Mouse (Mus musculus): ENCODE results near the gene Zfp956.

Gene Zfp956

DNA sequence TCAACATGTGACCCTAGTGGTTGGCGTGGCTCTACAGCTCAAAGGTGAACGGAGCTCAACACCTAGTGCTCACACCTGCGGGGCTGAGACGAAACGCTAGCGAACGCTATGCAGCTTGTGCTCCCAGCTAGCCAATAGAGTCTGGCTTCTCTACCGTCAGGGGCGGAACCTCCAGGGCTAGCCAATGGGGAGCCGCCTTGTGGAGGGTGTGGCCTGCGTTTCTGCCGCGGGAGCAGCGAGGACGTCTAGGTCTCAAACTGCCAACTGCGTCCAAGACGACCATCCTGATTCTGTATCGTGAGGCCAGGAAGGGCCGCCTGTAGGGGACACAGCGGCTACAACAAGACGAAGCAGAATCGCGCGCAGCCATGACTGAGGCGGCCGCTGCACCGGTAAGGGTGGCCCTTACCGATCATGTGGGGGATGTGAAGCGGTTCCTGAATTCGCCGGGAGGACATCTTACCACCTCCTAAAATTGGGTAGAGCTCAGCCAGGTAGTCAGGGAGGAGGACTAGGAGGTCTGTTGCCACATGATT lies at the start of gene Zfp956:
TSS of gene Zfp956 (plus strand) at position 200 of the 536 bp plus-strand sequence.
- peak; percentile 68 to 83 for DNase-seq (ENCODE audit: low read depth in 1 of 2, low spot score in 2 of 2)

DNA sequence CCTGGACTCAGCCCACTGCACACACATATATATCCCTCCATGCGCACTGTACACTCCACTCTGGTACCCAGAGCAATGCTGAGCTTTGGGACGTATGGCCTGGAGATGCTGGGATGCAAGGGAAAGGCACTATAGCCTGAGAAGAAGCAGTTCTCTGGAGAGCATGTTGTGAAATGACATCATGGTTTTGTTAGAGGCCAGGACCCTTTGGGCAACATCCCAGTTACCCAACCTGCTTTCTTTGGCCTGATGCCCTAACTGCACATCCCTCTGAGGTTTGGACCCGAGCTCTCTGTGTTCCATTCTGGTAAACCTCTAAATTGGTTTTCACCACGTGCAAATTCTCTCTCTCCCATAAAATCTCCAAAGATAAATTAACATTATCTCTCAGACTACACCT lies 49.6 kb upstream of the Zfp956 start:
- no peak for DNase-seq (ENCODE audit: low read depth in 1 of 2, low spot score in 2 of 2)

DNA sequence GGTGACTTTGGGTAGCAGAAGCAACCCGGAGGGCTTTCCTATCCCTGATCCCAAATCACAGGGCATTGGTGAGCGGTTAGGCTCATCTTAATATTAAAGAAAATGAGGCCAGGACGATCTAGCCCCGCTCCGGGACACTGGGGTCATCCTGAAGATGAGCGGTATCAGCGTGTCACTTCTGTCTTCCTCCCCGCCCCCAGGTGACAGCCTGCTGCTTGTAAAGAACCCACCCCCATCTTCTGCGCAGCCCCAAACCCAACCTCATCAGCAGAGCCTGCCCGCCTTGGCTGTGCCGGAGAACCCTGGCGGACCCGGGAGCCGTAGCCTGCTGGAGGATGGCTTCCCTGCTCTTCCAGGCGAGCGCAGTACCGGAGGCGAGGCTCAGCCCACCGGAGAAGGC lies 48.8 kb upstream of the Zfp956 start:
- no peak for DNase-seq (ENCODE audit: low read depth in 1 of 2, low spot score in 2 of 2)

DNA sequence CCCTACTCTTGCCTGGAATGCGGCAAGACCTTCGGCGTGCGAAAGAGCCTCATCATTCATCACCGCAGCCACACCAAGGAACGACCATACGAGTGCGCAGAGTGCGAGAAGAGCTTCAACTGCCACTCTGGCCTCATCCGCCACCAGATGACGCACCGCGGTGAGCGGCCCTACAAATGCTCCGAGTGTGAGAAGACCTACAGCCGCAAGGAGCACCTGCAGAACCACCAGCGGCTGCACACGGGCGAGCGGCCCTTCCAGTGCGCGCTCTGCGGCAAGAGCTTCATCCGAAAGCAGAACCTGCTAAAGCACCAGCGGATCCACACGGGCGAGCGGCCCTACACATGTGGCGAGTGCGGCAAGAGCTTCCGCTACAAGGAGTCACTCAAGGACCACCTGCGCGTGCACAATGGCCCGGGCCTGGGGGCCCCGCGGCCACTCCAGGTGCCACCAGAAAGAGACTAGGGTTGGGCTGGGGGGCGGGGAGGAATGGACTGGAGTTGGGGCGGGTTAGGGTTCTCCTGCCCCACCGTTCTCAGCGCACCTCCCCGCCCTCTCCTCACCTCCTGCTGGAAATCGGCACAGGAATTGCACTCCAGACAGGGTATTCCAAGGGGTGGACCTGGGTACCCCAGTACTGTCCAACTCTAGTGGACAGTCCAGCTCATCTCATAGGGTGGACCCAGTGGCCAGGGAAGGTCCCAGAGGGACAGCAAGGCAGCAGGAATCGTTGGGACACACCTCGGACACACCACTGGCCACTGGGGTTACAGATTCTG lies 48.1 kb upstream of the Zfp956 start:
- no peak for DNase-seq (ENCODE audit: low read depth in 1 of 2, low spot score in 2 of 2)

DNA sequence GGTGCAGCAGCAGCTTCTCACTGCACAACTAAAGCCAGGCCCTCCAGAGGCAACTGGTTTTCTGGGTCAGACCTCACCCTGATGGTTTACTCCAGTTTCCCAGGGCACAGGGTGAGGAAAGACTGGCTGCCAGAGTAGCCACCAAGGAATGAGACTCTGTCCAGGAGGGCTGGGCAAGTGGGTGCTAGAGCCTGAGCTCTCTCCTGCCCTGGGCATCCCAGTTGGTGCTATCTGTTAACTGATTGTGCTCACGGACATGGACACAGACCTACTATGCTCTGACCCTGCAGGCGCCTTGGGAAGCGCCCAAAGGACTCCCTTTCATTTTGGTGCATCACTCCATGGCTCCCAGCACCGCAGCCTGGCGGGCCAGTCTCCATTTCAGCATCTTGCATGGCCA lies 46.9 kb upstream of the Zfp956 start:
- DNase-seq (ENCODE audit: low read depth in 1 of 2, low spot score in 2 of 2), result no peak

DNA sequence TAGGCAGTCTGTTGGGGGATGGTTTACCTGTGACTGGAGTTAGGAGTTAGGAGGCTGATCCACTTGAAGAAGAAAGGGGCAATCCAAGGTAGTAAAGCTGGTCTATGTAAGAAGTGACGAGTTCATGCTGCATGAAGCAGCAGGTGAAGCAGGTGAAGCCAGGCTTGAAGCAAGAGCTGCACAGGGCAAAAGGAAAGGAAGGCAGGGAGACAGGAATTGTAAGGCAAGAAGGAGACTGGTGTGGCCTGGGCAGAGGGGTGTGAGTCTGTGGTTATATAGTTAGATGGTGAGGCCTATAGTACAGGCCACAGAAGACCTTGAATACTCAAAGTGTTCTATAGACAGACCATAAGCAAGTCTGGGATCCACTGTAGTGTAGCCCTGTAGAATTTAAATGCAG lies 44.2 kb upstream of the Zfp956 start:
- DNase-seq (ENCODE audit: low read depth in 1 of 2, low spot score in 2 of 2), result no peak

DNA sequence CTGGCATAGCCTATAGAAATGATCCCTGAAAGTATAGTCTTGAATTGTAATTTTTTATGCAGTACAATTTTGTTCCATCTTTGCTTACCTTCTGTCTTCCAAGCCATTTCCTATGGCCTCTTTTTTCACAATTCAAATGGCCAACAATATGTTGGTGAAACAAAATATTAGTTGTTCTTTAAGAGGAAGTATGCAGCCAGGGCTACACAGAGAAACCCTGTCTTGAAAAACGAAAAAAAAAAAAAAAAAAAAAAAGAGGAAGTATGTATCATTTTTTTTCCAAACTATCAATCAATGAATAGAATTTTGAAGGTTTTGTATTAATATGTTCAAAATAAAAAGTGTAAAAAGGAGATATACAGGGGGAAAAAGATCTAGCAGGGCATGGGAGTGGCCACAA lies 41.5 kb upstream of the Zfp956 start:
- no peak for DNase-seq (ENCODE audit: low read depth in 1 of 2, low spot score in 2 of 2)

DNA sequence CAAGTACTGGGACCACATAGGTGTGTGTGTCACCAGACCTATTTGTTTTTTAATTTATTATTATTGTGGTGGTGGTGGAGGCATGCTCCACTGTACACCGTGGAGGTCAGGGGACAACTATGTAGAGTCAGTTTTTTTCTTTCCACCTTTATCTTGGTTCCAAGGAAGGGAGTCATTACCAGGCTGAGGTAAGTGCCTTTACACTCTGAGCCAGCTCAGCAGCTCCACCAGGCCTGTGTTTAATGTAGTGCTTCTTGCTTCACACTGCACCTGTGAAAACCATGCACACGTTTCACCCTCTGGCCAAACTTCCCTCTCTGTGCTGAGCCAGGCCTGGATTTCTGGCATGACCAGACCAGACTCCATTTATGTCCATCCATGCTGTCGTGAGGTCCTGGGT lies 40.2 kb upstream of the Zfp956 start:
- no peak for DNase-seq (ENCODE audit: low read depth in 1 of 2, low spot score in 2 of 2)

DNA sequence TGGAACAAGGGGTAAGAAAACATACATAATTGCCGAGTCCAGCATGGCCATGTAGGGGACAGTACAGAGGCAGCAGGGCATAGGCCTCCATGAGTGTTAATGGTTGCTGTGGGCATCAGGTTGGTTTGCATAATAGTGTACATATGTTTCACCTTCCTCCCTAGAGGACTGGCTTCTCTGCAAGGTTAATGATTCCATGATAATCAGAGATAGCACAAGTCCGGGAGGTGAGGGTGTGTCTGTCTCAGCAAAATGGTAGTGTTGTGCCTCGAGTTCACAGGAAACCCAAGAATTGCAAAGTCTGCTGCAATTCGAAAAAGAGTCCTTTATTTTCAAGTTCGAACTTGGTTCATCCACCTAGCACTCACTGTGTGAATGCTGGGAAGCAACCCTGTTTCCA lies 36.1 kb upstream of the Zfp956 start:
- no peak for DNase-seq (ENCODE audit: low read depth in 1 of 2, low spot score in 2 of 2)

DNA sequence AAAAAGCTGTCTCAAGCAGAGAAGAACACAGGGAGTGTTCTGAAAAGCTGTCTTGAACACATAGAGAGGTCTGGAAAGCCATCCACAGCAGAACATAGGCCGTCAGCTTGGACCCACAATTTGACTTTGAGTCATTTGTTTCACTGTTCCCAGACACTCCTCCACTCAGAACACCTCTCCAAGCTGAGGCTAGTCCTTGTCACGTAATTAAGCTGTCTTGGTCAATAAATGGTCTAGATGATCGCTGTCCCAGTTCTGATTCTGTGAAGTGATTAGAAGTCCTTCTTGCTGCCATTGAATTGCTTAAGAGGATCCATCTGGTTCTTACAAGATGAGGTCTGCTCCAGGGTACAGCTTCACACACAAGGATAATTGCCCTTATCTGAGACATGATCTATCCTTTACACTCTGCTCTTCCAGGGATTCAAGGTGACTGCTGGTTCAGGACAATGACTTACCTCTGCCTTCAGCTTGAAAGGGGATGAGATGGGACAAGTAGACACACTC lies 34.4 kb upstream of the Zfp956 start:
- no peak for DNase-seq (ENCODE audit: low read depth in 1 of 2, low spot score in 2 of 2)

DNA sequence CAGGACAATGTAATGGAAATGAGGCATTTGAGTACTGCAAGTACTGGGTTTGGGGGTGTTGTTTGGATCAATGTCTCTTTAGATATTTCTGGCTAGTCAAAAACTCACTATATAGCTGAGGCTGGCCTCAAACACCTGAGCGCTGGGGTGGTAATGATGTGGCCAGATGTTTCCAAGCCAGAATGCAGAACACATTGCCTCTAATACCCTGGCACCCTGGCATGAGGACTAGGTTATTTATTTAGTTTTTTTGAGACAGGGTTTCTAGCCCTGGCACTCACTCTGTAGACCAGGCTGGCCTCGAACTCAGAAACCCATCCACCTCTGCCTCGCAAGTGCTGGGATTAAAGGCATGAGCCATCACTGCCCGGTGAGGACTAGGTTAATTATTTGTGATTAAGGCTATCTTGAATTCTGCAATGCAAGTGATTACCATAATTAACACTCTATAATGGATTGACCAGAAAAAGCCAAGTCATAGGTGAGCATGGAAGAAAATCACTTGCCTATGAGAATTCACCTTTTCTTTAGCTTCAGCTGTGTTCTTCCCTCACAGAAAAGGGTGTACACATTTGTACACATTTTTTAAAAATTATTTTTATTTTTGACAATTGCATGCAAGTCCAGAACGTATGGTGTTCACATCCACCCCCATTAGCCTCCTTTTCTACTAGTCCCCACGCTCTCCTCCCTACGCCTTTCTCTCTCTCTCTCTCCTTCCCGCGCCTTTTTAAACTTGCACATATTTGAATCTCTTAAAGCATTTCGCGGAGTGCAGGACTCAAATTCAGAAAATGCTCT lies 33.3 kb upstream of the Zfp956 start:
- no peak for DNase-seq (ENCODE audit: low read depth in 1 of 2, low spot score in 2 of 2)

DNA sequence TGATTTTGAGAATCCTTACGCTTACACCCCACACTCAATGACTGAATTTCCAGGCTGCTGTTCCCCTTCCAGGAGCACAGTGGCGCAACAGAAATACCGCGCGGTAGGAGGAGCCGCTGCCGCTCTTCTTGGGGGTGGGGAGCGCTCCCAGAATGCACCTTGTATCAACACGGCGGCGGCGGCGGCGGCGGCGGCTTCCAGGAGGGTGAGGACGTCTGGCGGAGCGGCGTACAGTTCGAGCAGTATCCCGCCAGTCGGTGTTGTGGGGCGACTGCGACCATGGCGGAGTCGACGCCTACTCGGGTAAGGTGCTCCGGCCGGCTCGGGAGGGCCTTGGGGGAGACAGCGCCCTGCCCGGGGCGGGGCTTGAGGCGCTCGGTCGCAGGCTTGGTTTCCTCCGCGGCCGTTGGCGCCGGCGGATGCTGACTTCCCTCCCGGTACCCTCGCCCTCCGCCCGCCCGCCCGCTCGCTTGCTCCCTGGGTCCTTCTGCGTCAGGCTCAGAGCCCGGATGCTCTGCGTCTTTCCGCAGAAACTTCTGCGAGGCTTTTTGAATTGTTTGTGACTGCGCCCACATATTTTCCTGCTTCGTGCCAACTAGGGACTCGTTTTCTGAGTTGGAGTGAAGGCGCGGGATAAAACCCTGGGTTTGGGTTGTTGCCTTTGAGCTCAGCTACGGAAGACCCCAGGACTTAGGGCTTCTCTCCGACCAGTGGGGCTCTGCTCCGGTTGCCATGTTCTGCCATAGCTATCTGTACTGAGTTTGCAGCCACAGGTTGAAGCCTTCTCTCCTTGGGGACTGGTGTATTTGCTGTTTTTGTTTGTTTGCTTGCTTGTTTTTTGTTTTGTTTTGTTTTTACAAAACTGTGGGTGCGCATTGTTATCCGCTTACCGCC lies 32.5 kb upstream of the Zfp956 start, which contains the start of gene Zfp212:
TSS of gene Zfp212 (plus strand) at position 30 of the 894 bp plus-strand sequence.
- DNase-seq (ENCODE audit: low read depth in 1 of 2, low spot score in 2 of 2), result peak; percentile 57 to 67

DNA sequence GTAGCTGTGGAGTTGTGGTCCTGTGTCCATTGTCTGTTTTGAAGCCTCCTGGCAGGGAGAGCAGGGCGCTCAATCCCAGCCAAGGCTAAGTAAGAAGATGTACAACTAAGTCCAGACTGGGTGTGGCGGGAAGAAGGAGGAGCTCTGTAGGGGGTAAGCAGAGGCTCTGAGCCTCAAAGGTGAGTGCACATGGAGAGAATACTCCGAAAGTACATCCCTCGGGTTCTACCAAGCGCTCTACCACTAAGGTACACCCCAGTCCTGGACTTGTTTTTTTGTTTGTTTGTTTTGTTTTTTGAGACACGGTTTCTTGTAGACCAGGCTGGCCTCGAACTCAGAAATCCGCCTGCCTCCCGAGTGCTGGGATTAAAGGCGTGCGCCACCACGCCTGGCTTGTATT lies 10.7 kb upstream of the Zfp956 start:
- DNase-seq (ENCODE audit: low read depth in 1 of 2, low spot score in 2 of 2), result no peak

DNA sequence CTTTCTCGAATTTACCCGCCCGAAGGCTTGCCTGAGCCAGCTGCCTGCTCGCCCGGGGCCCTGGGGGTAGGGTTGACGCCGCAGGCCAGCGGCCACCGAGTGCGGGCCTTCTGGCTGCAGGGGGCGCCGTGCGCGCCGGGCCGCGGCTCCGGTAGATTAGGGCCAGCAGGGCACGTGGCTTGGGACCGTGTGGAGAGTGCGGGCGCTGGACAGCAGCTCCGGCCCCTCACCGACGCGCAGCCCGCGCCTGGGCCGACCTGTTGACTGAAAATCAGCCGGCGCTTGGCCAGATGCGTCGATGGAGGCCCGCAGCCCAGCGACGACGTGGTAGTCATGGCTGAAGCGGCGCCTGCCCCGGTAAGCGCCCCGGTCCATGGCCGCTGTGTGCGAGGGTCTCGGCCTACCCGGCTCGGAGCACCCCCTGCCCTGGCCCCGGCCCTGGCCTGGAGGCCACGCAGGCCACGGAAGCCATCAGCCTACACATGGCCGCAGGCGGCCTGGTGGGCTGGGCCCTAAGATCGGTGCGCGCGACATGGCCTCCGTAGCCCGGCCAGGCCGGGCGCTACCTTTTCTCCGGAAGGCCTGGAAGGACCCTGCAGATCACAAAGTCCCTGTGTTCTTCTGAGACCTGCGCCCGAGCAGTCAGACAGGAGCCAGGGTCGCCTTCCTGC lies 10.0 kb upstream of the Zfp956 start:
- DNase-seq (ENCODE audit: low read depth in 1 of 2, low spot score in 2 of 2), result peak; percentile 16 to 36

DNA sequence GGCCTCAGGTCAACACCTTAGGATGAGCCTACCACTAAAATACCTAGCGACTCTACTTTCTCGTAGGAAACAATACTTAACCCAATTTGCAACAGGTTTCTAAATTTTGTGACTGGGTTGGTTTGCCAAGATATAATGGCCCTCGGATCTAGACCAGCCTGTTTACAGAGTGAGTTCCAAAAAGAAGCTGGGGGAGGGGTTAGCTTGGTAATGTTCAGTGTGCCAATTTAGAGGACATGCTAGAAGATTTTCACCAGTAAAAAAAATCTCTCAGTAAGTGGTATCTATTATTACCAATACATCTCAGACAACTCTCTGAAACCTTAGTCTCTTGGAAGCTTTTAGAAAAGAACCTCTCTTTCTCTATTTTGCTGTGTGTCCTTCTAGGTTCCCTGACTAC lies 9.5 kb upstream of the Zfp956 start:
- DNase-seq (ENCODE audit: low read depth in 1 of 2, low spot score in 2 of 2), result no peak

DNA sequence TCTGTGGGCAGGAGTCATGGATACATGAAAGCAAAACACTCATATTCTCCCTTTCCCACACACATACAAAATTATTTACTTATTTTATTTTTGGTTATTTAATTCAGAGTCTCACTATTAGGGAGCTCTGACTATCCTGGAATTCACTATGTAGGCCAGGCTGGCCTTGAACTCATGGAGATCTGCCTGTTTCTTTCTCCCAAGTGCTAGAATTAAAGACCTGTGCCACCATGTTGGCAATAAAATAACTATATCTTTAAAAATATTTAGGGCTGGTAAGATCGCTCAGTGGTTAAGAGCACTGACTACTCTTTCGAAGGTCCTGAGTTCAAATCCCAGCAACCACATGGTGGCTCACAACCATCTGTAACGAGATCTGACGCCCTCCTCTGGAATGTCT lies 5.8 kb upstream of the Zfp956 start:
- DNase-seq (ENCODE audit: low read depth in 1 of 2, low spot score in 2 of 2), result no peak

DNA sequence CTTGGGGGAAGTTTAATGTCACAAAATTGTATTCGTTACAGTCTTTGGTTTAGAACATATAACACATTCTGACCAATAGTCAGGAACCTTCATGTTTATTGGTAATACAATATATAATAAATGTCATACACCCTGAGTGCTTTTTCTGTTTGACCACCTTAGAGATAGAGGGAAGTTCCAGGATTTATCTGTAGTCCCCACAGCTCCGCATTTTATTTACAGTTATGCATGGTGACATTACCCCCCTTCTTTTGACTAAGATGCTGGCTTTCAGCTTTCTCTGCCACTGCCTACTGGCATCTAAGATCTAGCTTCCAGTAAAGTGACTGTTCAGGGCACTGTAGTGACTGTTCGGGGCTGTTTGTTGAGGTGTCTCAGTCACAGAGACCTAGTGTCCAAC lies 1.2 kb downstream of the Zfp956 start:
- no peak for DNase-seq (ENCODE audit: low read depth in 1 of 2, low spot score in 2 of 2)

DNA sequence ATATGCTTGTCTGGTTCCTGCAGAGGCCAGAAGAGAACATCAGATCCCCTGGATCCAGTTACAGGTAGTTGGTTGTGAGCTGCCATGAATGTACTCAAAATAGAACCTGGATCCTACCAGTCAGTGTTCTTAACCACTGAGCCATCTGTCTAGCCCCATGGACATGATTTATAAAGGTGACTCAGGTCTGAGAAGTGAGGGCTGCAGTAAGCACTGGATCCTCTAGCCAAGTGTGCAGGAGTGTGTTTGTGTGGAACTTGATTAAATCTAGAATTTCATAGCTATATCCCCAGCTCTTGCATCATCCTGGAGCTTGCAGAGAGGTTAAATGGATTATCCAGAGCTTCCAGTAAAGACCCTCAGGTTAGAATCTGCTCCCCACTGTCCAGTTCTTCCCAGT lies 4.6 kb downstream of the Zfp956 start:
- no peak for DNase-seq (ENCODE audit: low read depth in 1 of 2, low spot score in 2 of 2)

DNA sequence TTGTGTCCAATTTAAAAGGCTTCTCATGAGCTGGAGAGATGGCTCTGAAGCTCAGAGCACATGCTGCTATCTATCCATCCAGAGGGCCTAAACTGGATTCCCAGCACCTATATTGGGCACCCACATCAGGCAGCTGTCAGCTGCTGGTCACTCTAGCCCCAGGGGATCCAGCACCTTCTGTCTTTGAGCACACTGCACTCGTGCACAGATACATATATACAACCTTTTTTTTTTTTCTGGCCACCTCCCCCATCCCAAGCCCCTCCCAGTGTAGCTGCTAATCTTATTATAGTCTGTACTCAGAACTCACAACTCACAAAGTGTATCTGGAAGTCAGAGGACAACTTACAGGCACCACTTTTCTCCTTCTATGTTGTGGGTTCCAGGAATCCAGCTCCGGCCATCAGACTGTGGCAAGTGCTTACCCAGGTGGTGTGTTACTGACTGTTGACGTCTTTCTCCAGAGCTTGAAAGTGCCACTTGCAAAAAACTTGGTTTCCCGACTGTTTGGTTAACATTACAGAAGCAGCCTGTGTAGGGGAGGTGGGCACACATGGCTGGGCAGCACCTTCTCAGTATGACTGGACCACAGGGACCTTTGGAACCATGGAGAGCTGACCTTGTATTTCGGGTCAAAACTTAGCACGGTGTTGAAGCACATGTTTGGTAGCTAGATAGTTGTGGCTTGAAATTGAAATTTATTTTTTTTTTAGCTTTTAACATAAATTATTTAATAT lies 7.7 kb downstream of the Zfp956 start:
- DNase-seq (ENCODE audit: low read depth in 1 of 2, low spot score in 2 of 2), result no peak

DNA sequence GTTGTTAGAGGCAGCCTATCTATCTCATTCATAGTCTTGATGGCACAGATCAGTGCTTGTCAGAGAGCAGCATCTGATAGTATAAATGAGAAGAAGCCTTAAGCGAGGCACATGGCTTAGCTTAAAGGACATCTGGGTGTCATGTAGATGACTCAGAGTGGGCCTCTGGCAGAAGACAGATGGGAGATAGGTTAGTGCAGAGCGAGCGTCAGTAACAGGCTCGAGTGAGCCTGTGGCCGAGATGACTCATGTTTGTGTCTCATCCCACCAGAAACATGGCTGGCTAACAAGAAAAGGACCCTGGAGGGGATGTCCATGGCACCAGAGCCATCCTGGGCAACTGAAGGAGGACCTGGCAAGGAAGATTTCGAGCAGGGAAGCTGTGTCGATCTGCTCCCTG lies 9.9 kb downstream of the Zfp956 start:
- DNase-seq (ENCODE audit: low read depth in 1 of 2, low spot score in 2 of 2), result no peak

Measured in monocyte, adult 2 months (primary cell).